Mouse (Mus musculus) neural tube, embryonic 12.5 days (tissue): Measurements from ENCODE around the gene Rab3d. TPM values are rescaled to one million over a fixed set of nuclear protein-coding genes. Genes with fewer than 3 reads are reported as not detected.
A peak's percentile ranks its signal among the peaks of the same experiment; 100 is the strongest.

ENCODE experiments used
- ATAC-seq: fragments of 200-750 bp; cut with Nextera tagmentation; 2 replicates; pipeline ENCODE4 v1.8.0; 2017; ENCODE audit warnings: low read depth, mild to moderate bottlenecking, moderate TSS enrichment, moderate library complexity; ENCODE audit not compliant: low FRiP score
- H3K27ac ChIP-seq: fragments of 300-500 bp; sonication (generic); 2 replicates; pipeline ENCODE4 v1.5.1; 2016
- H3K27me3 ChIP-seq: fragments of 300-500 bp; sonication (generic); replicated peaks from 2 replicates; pipeline ENCODE4 v1.6.1; 2016; ENCODE audit warnings: mild to moderate bottlenecking
- H3K36me3 ChIP-seq: fragments of 300-500 bp; sonication (generic); 2 replicates; pipeline ENCODE4 v1.6.1; 2016; ENCODE audit warnings: mild to moderate bottlenecking
- H3K4me1 ChIP-seq: fragments of 300-500 bp; sonication (generic); 2 replicates; pipeline ENCODE4 v1.6.1; 2016
- H3K4me2 ChIP-seq: fragments of 300-500 bp; sonication (generic); replicated peaks from 2 replicates; pipeline ENCODE4 v1.6.1; 2016; ENCODE audit warnings: mild to moderate bottlenecking
- H3K4me3 ChIP-seq: fragments of 300-500 bp; sonication (generic); 2 replicates; pipeline ENCODE4 v1.5.1; 2016
- H3K9ac ChIP-seq: fragments of 300-500 bp; sonication (generic); 2 replicates; pipeline ENCODE4 v1.6.1; 2016; ENCODE audit warnings: mild to moderate bottlenecking
- H3K9me3 ChIP-seq: fragments of 300-500 bp; sonication (generic); 2 replicates; pipeline ENCODE4 v1.6.1; 2016; ENCODE audit warnings: mild to moderate bottlenecking
- WGBS: fragments of 180-500 bp; shearing (Covaris S2); methylation state at CpG from one replicate; pipeline ENCODE4 v1.1.7; 2016; 5-methylcytosine and 5-hydroxymethylcytosine counted together
- polyA plus RNA-seq: library from polyadenylated mRNA; unstranded; fragments of >200 nt; fragmentation: Nextera tagmentation; extraction: Ambion mirVana; gene quantifications from 2 replicates; pipeline ENCODE4 v1.2.1, GENCODE M21; 2016

Rab3d gene
- polyA plus RNA-seq, 1 experiment from 2014 or later: 19.3 TPM

DNA sequence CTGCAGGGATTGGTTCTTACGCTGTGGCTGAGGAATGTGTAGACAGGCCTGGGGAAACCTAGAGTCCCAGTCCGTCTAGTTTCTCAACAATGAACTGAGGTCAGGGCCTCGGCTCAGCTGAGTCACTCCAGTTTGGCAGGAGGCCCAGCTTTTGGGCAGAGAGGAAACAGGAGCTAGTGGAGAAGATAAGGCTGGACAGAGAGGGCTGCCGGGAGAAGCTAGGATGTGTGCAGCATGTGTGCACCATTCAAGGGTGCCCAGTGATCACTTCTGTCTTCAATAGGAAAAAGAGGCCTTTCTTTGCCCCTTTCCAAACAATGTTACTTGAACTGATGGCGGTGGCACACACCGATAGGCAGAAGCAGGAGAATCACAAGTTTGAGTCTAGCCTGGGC is 6.1 kb upstream of the Rab3d start:
- no peaks in the 10 kb centered on the region for H3K36me3 ChIP-seq
- H3K9me3 ChIP-seq: no peaks in the 10 kb centered on the region
- peaks cover 13% of the 10 kb centered on the region for H3K4me1 ChIP-seq
- H3K27ac ChIP-seq: no peak overlapping the region
- H3K4me3 ChIP-seq: no peak overlapping the region
- H3K9ac ChIP-seq: no peak overlapping the region
- H3K27me3 ChIP-seq: no peaks in the 10 kb centered on the region
- no peak for ATAC-seq
- WGBS: 85% methylated on average over 6 of the region's 6 CpGs
- H3K4me2 ChIP-seq: no peak overlapping the region

DNA sequence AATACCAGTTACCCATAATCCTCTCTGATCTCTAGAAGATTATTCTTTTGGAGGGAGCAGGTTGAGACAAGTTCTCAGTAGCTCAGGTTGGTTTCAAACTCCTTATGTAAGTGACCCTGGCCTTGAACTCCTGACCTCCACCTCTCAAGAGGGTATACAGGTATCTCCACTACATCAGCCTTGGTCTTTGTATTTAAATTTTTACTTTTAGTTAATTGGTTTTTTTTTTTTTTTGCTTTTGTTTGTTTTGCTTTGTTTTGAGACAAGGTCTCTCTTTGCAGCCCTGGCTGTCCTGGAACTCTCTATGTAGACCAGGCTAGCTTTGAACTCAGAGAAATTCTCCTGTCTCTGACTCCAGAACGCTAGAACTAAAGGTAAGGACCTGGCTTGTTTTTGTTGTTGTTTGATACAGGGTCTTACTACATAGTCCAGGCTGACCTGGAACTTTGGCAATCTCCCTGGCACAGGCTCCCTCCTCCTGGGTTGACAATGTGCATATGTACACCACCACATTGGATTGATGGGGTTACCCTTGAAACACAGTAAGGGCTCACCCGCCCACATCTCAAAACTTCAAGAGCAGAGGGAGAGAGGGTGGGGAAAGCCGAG is 5.6 kb upstream of the Rab3d start:
- Histone ChIP-seq H3K36me3 (no peaks in the 10 kb centered on the region), H3K4me3 (no peak overlapping the region), H3K4me1 (peaks cover 13% of the 10 kb centered on the region), H3K9ac (no peak overlapping the region), H3K27ac (no peak overlapping the region), H3K4me2 (no peak overlapping the region), H3K27me3 (no peaks in the 10 kb centered on the region), H3K9me3 (no peaks in the 10 kb centered on the region)
- no peak for ATAC-seq
- WGBS: 83% methylated on average over 3 of the region's 3 CpGs

- no peak for ATAC-seq
- WGBS: 89% methylated on average over 4 of the region's 4 CpGs
- no peak overlapping the region for H3K9ac ChIP-seq
Observed at GRCm38 (mm10) chr9:21923036-21923435, 5.0 kb upstream of the Rab3d start.

DNA sequence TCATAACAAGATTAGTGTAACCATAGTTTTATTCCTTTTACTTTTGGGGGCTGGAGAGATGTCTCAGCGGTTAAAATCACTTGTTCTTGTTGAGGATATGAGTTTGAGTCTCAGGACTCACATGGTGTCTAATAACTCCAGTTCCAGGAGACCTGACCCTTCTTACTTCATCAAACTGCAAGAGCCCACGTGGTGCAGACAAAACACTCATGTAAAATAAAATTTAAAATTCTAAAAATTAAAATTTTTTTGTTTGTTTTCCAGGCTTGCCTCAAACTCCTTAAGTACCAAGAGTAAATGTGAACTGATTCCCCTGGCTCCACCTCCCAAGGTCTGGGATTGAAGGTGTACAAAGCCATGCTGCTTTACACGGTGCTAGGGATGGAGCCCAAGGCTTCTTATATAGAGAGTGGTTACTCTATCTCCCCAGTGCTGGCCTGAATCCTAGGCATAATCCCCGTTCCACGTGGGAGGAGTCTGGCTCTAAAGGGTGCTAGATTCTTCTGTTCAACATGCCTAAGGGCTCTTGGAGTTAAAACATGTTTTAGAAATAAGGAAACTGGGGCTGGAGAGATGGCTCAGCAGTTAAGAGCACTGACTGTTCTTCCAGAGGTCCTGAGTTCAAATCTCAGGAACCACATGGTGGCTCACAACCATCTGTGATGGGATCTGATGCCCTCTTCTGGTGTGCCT is 846 bp upstream of the Rab3d start:
- H3K27me3 ChIP-seq: peaks cover 10% of the 10 kb centered on the region
- no peak overlapping the region for H3K4me3 ChIP-seq
- peaks cover 9% of the 10 kb centered on the region for H3K4me1 ChIP-seq
- no peak overlapping the region for H3K27ac ChIP-seq
- H3K9me3 ChIP-seq: no peaks in the 10 kb centered on the region
- no peaks in the 10 kb centered on the region for H3K36me3 ChIP-seq
- 0 out of 2 replicates have a peak, but pooled peaks have one; percentile 0 for ATAC-seq
- H3K4me2 ChIP-seq: peak overlapping the region; percentile 97
- no peak overlapping the region for H3K9ac ChIP-seq
- WGBS: 27% methylated on average over 5 of the region's 5 CpGs

More at GRCm38 (mm10) chr9:21923036-21923435, 5.0 kb upstream of the Rab3d start:
- no peak overlapping the region for H3K4me2 ChIP-seq
- no peak overlapping the region for H3K4me3 ChIP-seq
- H3K27me3 ChIP-seq: no peaks in the 10 kb centered on the region
- H3K4me1 ChIP-seq: peaks cover 13% of the 10 kb centered on the region
- H3K9me3 ChIP-seq: no peaks in the 10 kb centered on the region
- no peak overlapping the region for H3K27ac ChIP-seq
- H3K36me3 ChIP-seq: no peaks in the 10 kb centered on the region

- peak overlapping the region; percentile 77 for H3K9ac ChIP-seq
- H3K36me3 ChIP-seq: no peaks in the 10 kb centered on the region
- H3K27ac ChIP-seq: no peak overlapping the region
- WGBS: 2% methylated on average over 35 of the region's 35 CpGs
- peaks cover 9% of the 10 kb centered on the region for H3K4me1 ChIP-seq
- H3K4me3 ChIP-seq: peak overlapping the region; percentile 59
- H3K9me3 ChIP-seq: no peaks in the 10 kb centered on the region
- peaks cover 10% of the 10 kb centered on the region for H3K27me3 ChIP-seq
- H3K4me2 ChIP-seq: peak overlapping the region; percentile 97
- ATAC-seq: no peak; the same call in 1 of the 2 replicates
Observed at GRCm38 (mm10) chr9:21917493-21918034, 428 bp downstream of the Rab3d start.

DNA sequence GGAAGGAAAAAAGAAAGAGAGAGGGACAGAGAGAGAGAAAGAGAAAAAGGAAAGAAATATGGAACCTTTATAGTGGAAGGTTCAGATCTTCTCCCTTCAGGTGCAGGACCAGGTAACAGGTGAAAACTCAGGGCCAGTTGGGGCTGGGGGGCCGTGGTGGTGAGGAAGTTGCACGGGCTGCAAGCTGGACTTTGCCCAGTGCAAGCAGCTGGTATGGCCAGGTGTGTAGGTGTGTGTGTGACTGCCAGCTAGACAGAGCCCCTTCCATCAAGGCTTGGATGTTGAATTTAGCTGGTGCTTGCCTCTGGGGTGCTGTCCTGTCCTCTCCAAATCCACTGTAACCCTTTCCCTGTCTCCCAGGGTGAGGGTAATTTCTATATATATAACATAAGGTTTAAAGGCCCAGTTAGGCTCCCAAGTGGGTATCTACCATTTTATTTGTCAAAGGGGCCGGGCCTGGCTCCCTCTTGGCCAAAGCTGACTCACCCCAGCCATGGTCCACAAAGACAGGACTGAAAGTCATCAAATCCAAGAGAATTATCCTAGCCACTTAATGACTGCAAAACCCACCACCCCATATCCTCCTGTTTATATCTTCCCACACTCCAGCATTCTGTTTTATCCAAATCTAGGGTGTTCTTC is 1.0 kb downstream of the Rab3d start:
- peaks cover 10% of the 10 kb centered on the region for H3K27me3 ChIP-seq
- no peak overlapping the region for H3K27ac ChIP-seq
- H3K4me2 ChIP-seq: peak overlapping the region; percentile 97
- H3K9me3 ChIP-seq: no peaks in the 10 kb centered on the region
- no peaks in the 10 kb centered on the region for H3K36me3 ChIP-seq
- H3K9ac ChIP-seq: peak overlapping the region; percentile 77; the same call in 1 of the 2 replicates
- ATAC-seq: peak; percentile 1; the same call in 1 of the 2 replicates
- H3K4me3 ChIP-seq: peak overlapping the region; percentile 59
- 67% methylated on average over 3 of the region's 3 CpGs for WGBS
- H3K4me1 ChIP-seq: peaks cover 9% of the 10 kb centered on the region

GRCm38 (mm10) chr9:21909474-21910223 is 8.3 kb downstream of the Rab3d start:
- 0 out of 2 replicates have a peak, but pooled peaks cover 2% of the 10 kb centered on the region for H3K27me3 ChIP-seq
- no peak overlapping the region for H3K9ac ChIP-seq
- H3K9me3 ChIP-seq: no peaks in the 10 kb centered on the region
- H3K4me1 ChIP-seq: no peaks in the 10 kb centered on the region
- H3K27ac ChIP-seq: no peak overlapping the region
- H3K4me3 ChIP-seq: no peak overlapping the region
- no peaks in the 10 kb centered on the region for H3K36me3 ChIP-seq
- no peak overlapping the region for H3K4me2 ChIP-seq
- ATAC-seq: no peak
- 80% methylated on average over 10 of the region's 10 CpGs for WGBS

- Histone ChIP-seq H3K36me3 (no peaks in the 10 kb centered on the region), H3K4me1 (no peaks in the 10 kb centered on the region), H3K27ac (no peak overlapping the region), H3K27me3 (0 out of 2 replicates have a peak, but pooled peaks cover 2% of the 10 kb centered on the region), H3K4me3 (no peak overlapping the region), H3K4me2 (no peak overlapping the region), H3K9ac (no peak overlapping the region), H3K9me3 (no peaks in the 10 kb centered on the region)
- 81% methylated on average over 11 of the region's 11 CpGs for WGBS
- ATAC-seq: no peak
Observed at GRCm38 (mm10) chr9:21908216-21908615, 9.8 kb downstream of the Rab3d start.

DNA sequence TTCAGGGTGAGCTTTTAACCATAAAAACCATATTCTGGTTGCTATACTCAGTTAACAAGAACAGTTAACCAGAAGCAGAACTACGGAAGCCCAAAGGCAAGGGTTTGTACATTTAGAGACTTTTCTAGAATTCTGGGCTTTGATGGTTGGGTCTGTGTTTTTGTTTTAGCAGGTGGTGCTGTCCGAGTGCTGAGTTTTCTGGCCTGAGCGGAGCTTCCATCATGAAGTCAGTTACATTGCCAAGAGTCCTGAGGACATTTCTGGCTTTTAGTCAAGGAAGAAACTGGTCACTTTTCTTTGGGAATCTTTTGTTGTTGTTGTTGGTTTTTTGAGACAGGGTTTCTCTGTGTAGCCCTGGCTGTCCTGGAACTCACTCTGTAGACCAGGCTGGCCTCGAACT is 14.0 kb downstream of the Rab3d start:
- Histone ChIP-seq H3K4me3 (no peak overlapping the region), H3K36me3 (no peaks in the 10 kb centered on the region), H3K9me3 (no peaks in the 10 kb centered on the region), H3K27me3 (0 out of 2 replicates have a peak, but pooled peaks cover 3% of the 10 kb centered on the region), H3K27ac (no peak overlapping the region), H3K4me1 (no peaks in the 10 kb centered on the region), H3K9ac (no peak overlapping the region), H3K4me2 (no peak overlapping the region)
- no peak for ATAC-seq
- WGBS: 85% methylated on average over 4 of the region's 4 CpGs

DNA sequence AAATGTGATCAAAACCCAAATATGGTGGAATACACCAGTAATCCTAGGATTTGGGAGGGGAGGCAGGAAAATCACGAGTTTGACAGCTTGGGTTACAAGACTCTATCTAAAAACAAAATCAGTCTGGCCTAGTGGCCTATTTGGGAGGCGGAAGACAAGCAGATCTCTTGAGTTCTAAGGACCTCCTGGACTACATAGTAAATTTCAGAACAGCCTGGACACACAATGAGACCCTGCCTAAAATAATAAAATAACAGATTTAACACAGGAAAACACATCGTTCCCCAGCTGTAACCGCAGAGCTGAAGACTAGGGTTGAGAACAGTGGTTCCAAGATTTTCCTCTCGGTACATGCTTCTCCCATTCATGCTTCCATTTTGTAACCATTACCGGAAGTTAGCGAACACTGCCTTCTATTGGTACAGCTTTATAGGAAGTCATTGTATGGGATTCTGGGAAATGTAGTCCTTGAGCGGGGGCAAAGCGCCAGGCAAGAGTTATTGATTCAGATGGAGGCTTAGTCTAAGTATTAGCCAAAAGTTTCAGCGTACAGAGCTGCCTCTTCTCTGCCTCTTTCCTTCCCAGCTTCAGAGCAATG is 16.7 kb downstream of the Rab3d start:
- Histone ChIP-seq H3K9me3 (no peaks in the 10 kb centered on the region), H3K9ac (no peak overlapping the region), H3K4me2 (peak overlapping the region; percentile 52), H3K27me3 (peaks cover 6% of the 10 kb centered on the region; the same call in 1 of the 2 replicates), H3K4me1 (no peaks in the 10 kb centered on the region), H3K36me3 (no peaks in the 10 kb centered on the region), H3K4me3 (peak overlapping the region; percentile 32), H3K27ac (no peak overlapping the region)
- ATAC-seq: peak; percentile 82
- WGBS: 18% methylated on average over 10 of the region's 10 CpGs

- H3K9me3 ChIP-seq: no peaks in the 10 kb centered on the region
- 65% methylated on average over 3 of the region's 3 CpGs for WGBS
- ATAC-seq: no peak
Observed at GRCm38 (mm10) chr9:21889229-21889628, 28.8 kb downstream of the Rab3d start.

More at GRCm38 (mm10) chr9:21889229-21889628, 28.8 kb downstream of the Rab3d start:
- no peak overlapping the region for H3K4me3 ChIP-seq
- no peaks in the 10 kb centered on the region for H3K36me3 ChIP-seq
- H3K27me3 ChIP-seq: 0 out of 2 replicates have a peak, but pooled peaks cover 2% of the 10 kb centered on the region
- H3K4me1 ChIP-seq: no peaks in the 10 kb centered on the region
- no peak overlapping the region for H3K9ac ChIP-seq
- no peak overlapping the region for H3K27ac ChIP-seq
- H3K4me2 ChIP-seq: no peak overlapping the region
